Mouse (Mus musculus) MEL (cell line): ENCODE data around the gene Tsga10. TPM values are rescaled to one million over a fixed set of nuclear protein-coding genes. Genes with fewer than 3 reads are reported as not detected.
A peak's percentile ranks its signal among the peaks of the same experiment; 100 is the strongest.

Experiments
- DNase-seq: peaks from one replicate; pipeline ENCODE4 v3.0.0; 2011; ENCODE audit warnings: low read depth, low spot score
- H3K27ac ChIP-seq: 2 replicates; pipeline ENCODE4 v1.5.1; 2012; ENCODE audit warnings: low read depth, mild to moderate bottlenecking, control low read depth, low read length, moderate library complexity; ENCODE audit not compliant: control insufficient read depth
- H3K27me3 ChIP-seq, 2 experiments: fragments of 150-350 bp in 1 of 2; sonication (generic) in 1 of 2; 2 replicates each; pipeline ENCODE4 v1.6.1; 2012; ENCODE audit warnings: low read length in 2 of 2, mild to moderate bottlenecking in 2 of 2, improper control_type of control experiment in 1 of 2, moderate library complexity in 1 of 2; ENCODE audit not compliant: insufficient read depth in 2 of 2, control insufficient read depth in 1 of 2
- H3K36me3 ChIP-seq, 2 experiments: 2 replicates each; pipeline ENCODE4 v1.6.1; 2012 to 2014; ENCODE audit warnings: low read length in 2 of 2, improper control_type of control experiment in 1 of 2, inconsistent platforms in 1 of 2, mild to moderate bottlenecking in 1 of 2; ENCODE audit not compliant: insufficient read depth in 2 of 2, control insufficient read depth in 1 of 2
- H3K4me1 ChIP-seq, 2 experiments: fragments of 150-350 bp in 1 of 2; sonication (generic) in 1 of 2; 2 replicates each; pipeline ENCODE4 v1.6.1; 2012; ENCODE audit warnings: low read length in 2 of 2, improper control_type of control experiment in 1 of 2, mild to moderate bottlenecking in 1 of 2; ENCODE audit not compliant: insufficient read depth in 2 of 2, control insufficient read depth in 1 of 2
- H3K4me3 ChIP-seq, 2 experiments: fragments of 150-350 bp in 1 of 2; sonication (generic) in 1 of 2; 2 replicates each; pipeline ENCODE4 v1.5.1; 2012; ENCODE audit warnings: low read depth in 2 of 2, low read length in 2 of 2, mild to moderate bottlenecking in 2 of 2, moderate library complexity in 2 of 2, control low read depth in 1 of 2, improper control_type of control experiment in 1 of 2; ENCODE audit not compliant: control insufficient read depth in 1 of 2, insufficient read depth in 1 of 2
- H3K79me2 ChIP-seq: 2 replicates; pipeline ENCODE4 v1.6.1; 2012; ENCODE audit warnings: mild to moderate bottlenecking, low read length, moderate library complexity; ENCODE audit not compliant: control insufficient read depth, poor library complexity, insufficient read depth
- H3K9ac ChIP-seq: 2 replicates; pipeline ENCODE4 v1.6.1; 2012; ENCODE audit warnings: low read depth, mild to moderate bottlenecking, control low read depth, low read length, moderate library complexity; ENCODE audit not compliant: control insufficient read depth, poor library complexity, severe bottlenecking
- H3K9me3 ChIP-seq: fragments of 150-350 bp; sonication (generic); replicated peaks from 2 replicates; pipeline ENCODE4 v1.6.1; 2012; ENCODE audit warnings: mild to moderate bottlenecking, low read length, improper control_type of control experiment, moderate library complexity; ENCODE audit not compliant: insufficient read depth
- BHLHE40 ChIP-seq: IDR thresholded peaks from 2 replicates; pipeline ENCODE4 v1.6.1; 2012; ENCODE audit warnings: low read depth, mild to moderate bottlenecking, inconsistent platforms, low read length, improper control_type of control experiment, borderline replicate concordance
- CHD2 ChIP-seq: IDR thresholded peaks from 2 replicates; pipeline ENCODE4 v1.6.1; 2011; ENCODE audit warnings: low read length, improper control_type of control experiment
- CTCF ChIP-seq, 3 experiments: IDR thresholded peaks in 2 of 3; conservative IDR thresholded peaks in 1 of 3; 2 replicates each; pipeline ENCODE4 v1.5.1; 2011 to 2012; ENCODE audit warnings: low read length in 3 of 3, low read depth in 2 of 3, mild to moderate bottlenecking in 2 of 3, improper control_type of control experiment in 1 of 3, inconsistent platforms in 1 of 3, mixed read lengths in 1 of 3, moderate library complexity in 1 of 3; ENCODE audit not compliant: control insufficient read depth in 1 of 3, insufficient read depth in 1 of 3, poor library complexity in 1 of 3, severe bottlenecking in 1 of 3
- ELF1 ChIP-seq: IDR thresholded peaks from 2 replicates; pipeline ENCODE4 v1.6.1; 2014; ENCODE audit warnings: low read depth, mild to moderate bottlenecking, inconsistent platforms, low read length, improper control_type of control experiment, moderate library complexity
- EP300 ChIP-seq, 2 experiments: IDR thresholded peaks; 2 replicates each; pipeline ENCODE4 v1.6.1; 2011; ENCODE audit warnings: improper control_type of control experiment in 2 of 2, low read length in 2 of 2, low read depth in 1 of 2, mild to moderate bottlenecking in 1 of 2
- ETS1 ChIP-seq: IDR thresholded peaks from 2 replicates; pipeline ENCODE4 v1.6.1; 2012; ENCODE audit warnings: low read depth, mild to moderate bottlenecking, inconsistent platforms, low read length, improper control_type of control experiment, moderate library complexity
- GABPA ChIP-seq: IDR thresholded peaks from 2 replicates; pipeline ENCODE4 v1.6.1; 2012; ENCODE audit warnings: low read depth, mild to moderate bottlenecking, inconsistent platforms, low read length, improper control_type of control experiment, moderate library complexity
- GATA1 ChIP-seq: IDR thresholded peaks from 2 replicates; pipeline ENCODE4 v1.6.1; 2011; ENCODE audit warnings: low read depth, low read length, improper control_type of control experiment
- HCFC1 ChIP-seq: IDR thresholded peaks from 2 replicates; pipeline ENCODE4 v1.6.1; 2012; ENCODE audit warnings: low read depth, mild to moderate bottlenecking, inconsistent platforms, low read length, improper control_type of control experiment, moderate library complexity
- JUND ChIP-seq: IDR thresholded peaks from 2 replicates; pipeline ENCODE4 v1.6.1; 2011; ENCODE audit warnings: low read depth, mild to moderate bottlenecking, improper control_type of control experiment, low read length
- KAT2A ChIP-seq: conservative IDR thresholded peaks from 2 replicates; pipeline ENCODE4 v1.6.1; 2012; ENCODE audit warnings: low read depth, low read length, improper control_type of control experiment, inconsistent platforms
- MAFK ChIP-seq: IDR thresholded peaks from 2 replicates; pipeline ENCODE4 v1.6.1; 2011; ENCODE audit warnings: low read depth, mild to moderate bottlenecking, low read length, improper control_type of control experiment, borderline replicate concordance
- MAX ChIP-seq: IDR thresholded peaks from 2 replicates; pipeline ENCODE4 v1.6.1; 2011; ENCODE audit warnings: low read length, improper control_type of control experiment
- MAZ ChIP-seq: IDR thresholded peaks from 2 replicates; pipeline ENCODE4 v1.6.1; 2012; ENCODE audit warnings: low read depth, mild to moderate bottlenecking, inconsistent platforms, low read length, improper control_type of control experiment
- MEF2A ChIP-seq: IDR thresholded peaks from 2 replicates; pipeline ENCODE4 v1.6.1; 2014; ENCODE audit warnings: low read depth, mild to moderate bottlenecking, inconsistent platforms, low read length, improper control_type of control experiment; ENCODE audit not compliant: poor library complexity, insufficient replicate concordance, severe bottlenecking; ENCODE audit errors: extremely low read depth
- MXI1 ChIP-seq: IDR thresholded peaks from 2 replicates; pipeline ENCODE4 v1.6.1; 2011; ENCODE audit warnings: mild to moderate bottlenecking, low read depth, low read length, improper control_type of control experiment
- MYB ChIP-seq: IDR thresholded peaks from 2 replicates; pipeline ENCODE4 v1.6.1; 2011; ENCODE audit warnings: mild to moderate bottlenecking, low read depth, low read length, improper control_type of control experiment
- MYC ChIP-seq: IDR thresholded peaks from 2 replicates; pipeline ENCODE4 v1.6.1; 2011; ENCODE audit warnings: low read depth, mild to moderate bottlenecking, low read length, improper control_type of control experiment, moderate library complexity
- NELFE ChIP-seq: IDR thresholded peaks from 2 replicates; pipeline ENCODE4 v1.6.1; 2011; ENCODE audit warnings: low read depth, low read length, improper control_type of control experiment
- NRF1 ChIP-seq: IDR thresholded peaks from 2 replicates; pipeline ENCODE4 v1.6.1; 2014; ENCODE audit warnings: low read depth, mild to moderate bottlenecking, inconsistent platforms, low read length, improper control_type of control experiment, moderate library complexity; ENCODE audit not compliant: poor library complexity, insufficient read depth, severe bottlenecking
- POLR2A ChIP-seq, 2 experiments: IDR thresholded peaks; 2 replicates each; pipeline ENCODE4 v1.6.1; 2011 to 2012; ENCODE audit warnings: low read length in 2 of 2, mild to moderate bottlenecking in 2 of 2, control low read depth in 1 of 2, improper control_type of control experiment in 1 of 2, low read depth in 1 of 2, moderate library complexity in 1 of 2; ENCODE audit not compliant: control insufficient read depth in 1 of 2, insufficient read depth in 1 of 2, poor library complexity in 1 of 2
- POLR2AphosphoS2 ChIP-seq: IDR thresholded peaks from 2 replicates; pipeline ENCODE4 v1.6.1; 2011; ENCODE audit warnings: low read length, improper control_type of control experiment
- POLR2AphosphoS5 ChIP-seq: IDR thresholded peaks from 2 replicates; pipeline ENCODE4 v1.6.1; 2012; ENCODE audit warnings: low read depth, borderline replicate concordance, mild to moderate bottlenecking, inconsistent platforms, low read length, moderate library complexity, mixed read lengths
- RAD21 ChIP-seq: IDR thresholded peaks from 2 replicates; pipeline ENCODE4 v1.6.1; 2011; ENCODE audit warnings: mild to moderate bottlenecking, low read depth, low read length, improper control_type of control experiment
- RCOR1 ChIP-seq: IDR thresholded peaks from 2 replicates; pipeline ENCODE4 v1.6.1; 2012; ENCODE audit warnings: low read depth, mild to moderate bottlenecking, inconsistent platforms, low read length, improper control_type of control experiment
- SIN3A ChIP-seq: IDR thresholded peaks from 2 replicates; pipeline ENCODE4 v1.6.1; 2012; ENCODE audit warnings: low read length, improper control_type of control experiment, inconsistent platforms
- SMC3 ChIP-seq: IDR thresholded peaks from 2 replicates; pipeline ENCODE4 v1.6.1; 2011; ENCODE audit warnings: low read depth, low read length, improper control_type of control experiment
- TAL1 ChIP-seq: IDR thresholded peaks from 2 replicates; pipeline ENCODE4 v1.6.1; 2012; ENCODE audit warnings: mild to moderate bottlenecking, inconsistent platforms, low read length, moderate library complexity, mixed read lengths
- TBP ChIP-seq: IDR thresholded peaks from 2 replicates; pipeline ENCODE4 v1.8.0; 2011; ENCODE audit warnings: low read depth, low read length, improper control_type of control experiment
- TCF12 ChIP-seq: IDR thresholded peaks from 2 replicates; pipeline ENCODE4 v1.6.1; 2014; ENCODE audit warnings: low read depth, mild to moderate bottlenecking, inconsistent platforms, low read length, improper control_type of control experiment, moderate library complexity
- UBTF ChIP-seq: IDR thresholded peaks from 2 replicates; pipeline ENCODE4 v1.6.1; 2012; ENCODE audit warnings: low read depth, mild to moderate bottlenecking, inconsistent platforms, low read length, improper control_type of control experiment, moderate library complexity, borderline replicate concordance; ENCODE audit not compliant: insufficient read depth
- USF1 ChIP-seq: IDR thresholded peaks from 2 replicates; pipeline ENCODE4 v1.6.1; 2014; ENCODE audit warnings: low read depth, mild to moderate bottlenecking, inconsistent platforms, low read length, improper control_type of control experiment, moderate library complexity
- USF2 ChIP-seq, 2 experiments: IDR thresholded peaks; 2 replicates each; pipeline ENCODE4 v1.6.1; 2011 to 2012; ENCODE audit warnings: improper control_type of control experiment in 2 of 2, low read length in 2 of 2, borderline replicate concordance in 1 of 2, inconsistent platforms in 1 of 2, low read depth in 1 of 2, mild to moderate bottlenecking in 1 of 2; ENCODE audit not compliant: insufficient read depth in 1 of 2
- ZC3H11A ChIP-seq: IDR thresholded peaks from 2 replicates; pipeline ENCODE4 v1.6.1; 2012; ENCODE audit warnings: low read depth, mild to moderate bottlenecking, inconsistent platforms, low read length, improper control_type of control experiment
- ZKSCAN1 ChIP-seq: IDR thresholded peaks from 2 replicates; pipeline ENCODE4 v1.6.1; 2012; ENCODE audit warnings: low read depth, mild to moderate bottlenecking, inconsistent platforms, low read length, improper control_type of control experiment, moderate library complexity
- ZMIZ1 ChIP-seq: IDR thresholded peaks from 2 replicates; pipeline ENCODE4 v1.6.1; 2012; ENCODE audit warnings: low read depth, mild to moderate bottlenecking, inconsistent platforms, low read length, improper control_type of control experiment, moderate library complexity
- ZNF384 ChIP-seq: IDR thresholded peaks from 2 replicates; pipeline ENCODE4 v1.6.1; 2012; ENCODE audit warnings: low read depth, mild to moderate bottlenecking, inconsistent platforms, low read length, improper control_type of control experiment
- polyA plus RNA-seq, 2 experiments: library from polyadenylated mRNA; stranded (reverse) in 1 of 2; unstranded in 1 of 2; fragments of >175 nt in 1 of 2; fragments of >200 nt in 1 of 2; gene quantifications; 2 replicates each; pipeline versions ENCODE4 v1.2.1 to v1.2.4; 2012; ENCODE audit warnings: low replicate concordance in 2 of 2, low read depth in 1 of 2; ENCODE audit not compliant: insufficient read length in 2 of 2, insufficient read depth in 1 of 2, missing spikeins in 1 of 2
- total RNA-seq: library from RNA; depleted of rRNA; stranded (reverse); fragments of 300-350 nt; gene quantifications from 2 replicates; pipeline ENCODE4 v1.2.3, GENCODE M21; 2012

The Tsga10 gene
- total and polyA plus RNA-seq, 3 experiments: 0.35 to 0.64 TPM; not detected in 1

DNA sequence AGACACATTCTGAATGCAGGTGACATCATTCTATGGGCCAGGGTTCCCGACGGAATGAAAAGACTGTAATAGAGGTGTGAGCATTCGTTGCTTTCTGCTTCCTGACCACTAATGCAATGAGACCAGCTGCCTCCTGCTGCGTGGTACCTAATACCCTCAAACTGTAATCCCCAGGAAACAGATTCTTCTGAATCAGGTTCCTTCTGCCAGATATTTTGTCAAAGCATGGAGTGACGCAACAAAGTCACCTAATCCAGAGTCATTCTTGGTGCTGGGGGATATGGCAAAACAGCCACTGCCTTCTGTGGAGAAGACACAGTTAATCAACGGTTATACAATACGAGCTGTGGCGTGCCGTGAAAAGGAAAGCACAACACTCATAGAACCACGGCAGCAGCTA lies 2.4 kb upstream of the Tsga10 start:
- Histone ChIP-seq H3K4me3 (peak overlapping the region; percentile 53 to 59), H3K27ac (peak overlapping the region; percentile 73), H3K79me2 (peaks cover 2% of the 10 kb centered on the region; the same call in 1 of the 2 replicates), H3K4me1 (peaks cover 5 to 15% of the 10 kb centered on the region in 2 experiments; a peak in 3 of 4 replicates), H3K9me3 (no peaks in the 10 kb centered on the region), H3K9ac (peak overlapping the region; percentile 61), H3K36me3 (peaks cover 0 to 15% of the 10 kb centered on the region in 2 experiments; a peak in 2 of 4 replicates), H3K27me3 (no peaks in the 10 kb centered on the region)
- peak; percentile 61 for DNase-seq
- TF ChIP-seq GABPA (no peak), GATA1 (no peak), HCFC1 (0 out of 2 replicates have a peak, but pooled peaks have one; percentile 40), UBTF (no peak), MAFK (no peak), ETS1 (peak; percentile 53; the same call in 1 of the 2 replicates), ZC3H11A (no peak), CTCF (IDR thresholded peaks at IDR 0.05 in 2 of 3, conservative IDR thresholded peaks at IDR 0.05 in 1 of 3; ENCODE audit: control insufficient read depth in 1 of 3, insufficient read depth in 1 of 3, low read depth in 2 of 3, low read length in 3 of 3, poor library complexity in 1 of 3, severe bottlenecking in 1 of 3) (no peak), KAT2A (no peak), SIN3A (peak; percentile 42; the same call in 1 of the 2 replicates), POLR2AphosphoS5 (no peak), RCOR1 (no peak), MXI1 (0 out of 2 replicates have a peak, but pooled peaks have one; percentile 12), USF2 (IDR thresholded peaks at IDR 0.05; ENCODE audit: borderline replicate concordance in 1 of 2, insufficient read depth in 1 of 2, low read depth in 1 of 2, low read length in 2 of 2) (no peak), SMC3 (no peak), BHLHE40 (no peak), ZKSCAN1 (no peak), POLR2AphosphoS2 (no peak), RAD21 (no peak), MYC (no peak), MAZ (no peak), MAX (0 out of 2 replicates have a peak, but pooled peaks have one; percentile 33), NELFE (peak; percentile 47), ELF1 (peak; percentile 30; the same call in 1 of the 2 replicates), ZNF384 (no peak), USF1 (no peak), EP300 (IDR thresholded peaks at IDR 0.05; ENCODE audit: low read depth in 1 of 2, low read length in 2 of 2) (peak in 1 of 2 experiments; percentile 51; a peak in 2 of 4 replicates), TAL1 (0 out of 2 replicates have a peak, but pooled peaks have one; percentile 3), JUND (no peak), POLR2A (IDR thresholded peaks at IDR 0.05; ENCODE audit: control insufficient read depth in 1 of 2, insufficient read depth in 1 of 2, low read depth in 1 of 2, low read length in 2 of 2, poor library complexity in 1 of 2) (0 out of 4 replicates have a peak, but pooled peaks of 1 of the 2 experiments have one; percentile 22), TBP (peak; percentile 39; the same call in 1 of the 2 replicates), ZMIZ1 (no peak), MEF2A (no peak), CHD2 (no peak), NRF1 (no peak), TCF12 (peak; percentile 57; the same call in 1 of the 2 replicates), MYB (0 out of 2 replicates have a peak, but pooled peaks have one; percentile 18)
